Comparison of ENCODE assay signal across 10 mouse cellular contexts in the genomic region with DNA sequence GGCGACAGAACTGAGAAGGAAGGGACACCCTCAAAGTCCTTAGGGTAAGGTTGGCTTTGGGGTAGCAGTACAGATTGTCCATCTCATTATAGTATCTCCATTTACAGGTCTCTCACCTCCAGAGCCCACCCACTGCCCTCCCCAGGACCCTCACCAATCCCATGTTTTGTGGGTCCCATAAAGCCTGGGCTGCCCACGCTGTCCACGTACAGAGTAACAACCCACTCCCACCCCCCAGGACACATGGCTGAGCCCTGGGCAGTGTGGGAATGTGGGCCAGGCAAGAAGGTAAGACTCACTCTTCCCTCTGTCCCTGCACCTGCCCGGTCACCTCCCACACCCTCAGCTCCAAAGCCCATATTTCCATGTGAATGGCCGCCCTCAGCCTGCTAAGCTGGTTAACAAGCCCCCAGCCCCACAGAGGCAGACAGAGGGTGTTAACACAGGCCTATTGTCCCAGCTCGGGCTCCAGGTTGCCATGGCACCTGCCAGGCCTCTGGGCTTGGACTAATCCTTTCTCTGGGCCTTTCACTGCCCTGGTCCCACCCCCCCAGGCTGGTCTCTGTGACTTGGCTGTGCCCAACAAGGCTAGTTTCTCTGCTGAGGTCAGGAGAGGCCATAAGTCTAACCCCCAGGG. TPM values are rescaled to one million over a fixed set of nuclear protein-coding genes. Genes with fewer than 3 reads are reported as not detected.
DNase-seq lines count a peak whose midpoint lies in the region; ATAC-seq and TF ChIP-seq lines count a peak whose summit lies in the region.
"Had no signal": no experiment of that assay in that cellular context is flagged by ENCODE, and none has a peak within 500 bp of the region (broad histone marks: within the 10 kb centered on the region; RNA-seq: fewer than 3 reads in every experiment).

No protein-coding gene starts in this region.

- no peak overlapping the region for H3K4me3 ChIP-seq in forebrain, embryonic 12.5 days (replicated peaks)
- H3K4me3 ChIP-seq in limb, embryonic 12.5 days (replicated peaks) = no peak overlapping the region
- no peak overlapping the region for H3K4me3 ChIP-seq in neural tube, embryonic 14.5 days (ENCODE audit: low read depth, low read length)
- H3K4me3 ChIP-seq in layer of hippocampus, adult 2 months = no peak overlapping the region
- H3K4me3 ChIP-seq: heart, embryonic 12.5 days; liver, embryonic 13.5 days had no signal

- intact Hi-C loops in left cerebral cortex, postnatal 4 days (cut with DNase I) = no loop called here

- no peaks in the 10 kb centered on the region for H3K27me3 ChIP-seq in forebrain, embryonic 12.5 days
- no peaks in the 10 kb centered on the region for H3K27me3 ChIP-seq in limb, embryonic 12.5 days
- H3K27me3 ChIP-seq in neural tube, embryonic 14.5 days (ENCODE audit: control insufficient read depth, insufficient read depth, low read length) = no peaks in the 10 kb centered on the region

- ATAC-seq in forebrain, embryonic 12.5 days (ENCODE audit: low FRiP score) = peak; percentile 84
- ATAC-seq in limb, embryonic 12.5 days (ENCODE audit: insufficient number of reproducible peaks, insufficient read depth, low FRiP score, low TSS enrichment, low read depth) = 0 out of 2 replicates have a peak, but pooled peaks have one; percentile 32
- peak; percentile 79; the same call in 1 of the 2 replicates for ATAC-seq in neural tube, embryonic 14.5 days (ENCODE audit: low read depth)

- peak overlapping the region; percentile 13 for H3K4me2 ChIP-seq in forebrain, embryonic 12.5 days
- peak overlapping the region; percentile 16; the same call in 1 of the 2 replicates for H3K4me2 ChIP-seq in limb, embryonic 12.5 days
- no peak overlapping the region for H3K4me2 ChIP-seq in neural tube, embryonic 14.5 days (ENCODE audit: low read depth, low read length)
- H3K4me2 ChIP-seq: heart, embryonic 12.5 days; liver, embryonic 13.5 days had no signal

- TF ChIP-seq CTCF in layer of hippocampus, adult 2 months (conservative IDR thresholded peaks at IDR 0.05) = no peak

- H3K9me3 ChIP-seq in forebrain, embryonic 12.5 days = no peaks in the 10 kb centered on the region
- H3K9me3 ChIP-seq in limb, embryonic 12.5 days = no peaks in the 10 kb centered on the region
- no peaks in the 10 kb centered on the region for H3K9me3 ChIP-seq in neural tube, embryonic 14.5 days (ENCODE audit: control insufficient read depth, low read length)
- H3K9me3 ChIP-seq: heart, embryonic 12.5 days; liver, embryonic 13.5 days had no signal

- H3K9ac ChIP-seq in forebrain, embryonic 12.5 days = peak overlapping the region; percentile 38; the same call in 1 of the 2 replicates
- no peak overlapping the region for H3K9ac ChIP-seq in limb, embryonic 12.5 days (replicated peaks)
- H3K9ac ChIP-seq in neural tube, embryonic 14.5 days (replicated peaks; ENCODE audit: low read depth, low read length) = no peak overlapping the region
- H3K9ac ChIP-seq: heart, embryonic 12.5 days; liver, embryonic 13.5 days had no signal

- peaks cover 67% of the 10 kb centered on the region for H3K4me1 ChIP-seq in forebrain, embryonic 12.5 days
- H3K4me1 ChIP-seq in limb, embryonic 12.5 days (replicated peaks) = peaks cover 54% of the 10 kb centered on the region
- peaks cover 21% of the 10 kb centered on the region; the same call in 1 of the 2 replicates for H3K4me1 ChIP-seq in neural tube, embryonic 14.5 days (ENCODE audit: control insufficient read depth, insufficient read depth, low read length)
- H3K4me1 ChIP-seq: liver, embryonic 13.5 days had no signal

- WGBS in forebrain, embryonic 12.5 days = 5% methylated on average over 6 of the region's 6 CpGs
- 31% methylated on average over 6 of the region's 6 CpGs for WGBS in limb, embryonic 12.5 days
- 9% methylated on average over 6 of the region's 6 CpGs for WGBS in neural tube, embryonic 14.5 days

- H3K36me3 ChIP-seq in forebrain, embryonic 12.5 days (replicated peaks) = no peaks in the 10 kb centered on the region
- no peaks in the 10 kb centered on the region for H3K36me3 ChIP-seq in limb, embryonic 12.5 days
- H3K36me3 ChIP-seq in neural tube, embryonic 14.5 days (ENCODE audit: control insufficient read depth, insufficient read depth, low read length) = no peaks in the 10 kb centered on the region
- H3K36me3 ChIP-seq: heart, embryonic 12.5 days; liver, embryonic 13.5 days had no signal

- H3K27ac ChIP-seq in forebrain, embryonic 12.5 days = peak overlapping the region; percentile 93
- H3K27ac ChIP-seq in limb, embryonic 12.5 days = peak overlapping the region; percentile 79
- peak overlapping the region; percentile 44 for H3K27ac ChIP-seq in neural tube, embryonic 14.5 days (ENCODE audit: low read depth, low read length)
- no peak overlapping the region for H3K27ac ChIP-seq in layer of hippocampus, adult 2 months
- H3K27ac ChIP-seq: liver, embryonic 13.5 days had no signal

- DNase-seq in left cerebral cortex, postnatal 4 days = peak; percentile 35
- no peak for DNase-seq in left cerebral cortex, adult 8-10 months (ENCODE audit: low spot score in 2 of 2)
- DNase-seq in cerebellum, adult 18-20 months = no peak
- no peak for DNase-seq in thymus, postnatal 14 days
- no peak for DNase-seq in layer of hippocampus, adult 2 months (ENCODE audit: low spot score in 2 of 2)
- DNase-seq: liver, embryonic 13.5 days had no signal

RNA-seq across cellular contexts. Expression of a gene that starts 19.0 kb away (rescaled TPM):
- not detected for total RNA-seq in left cerebral cortex, postnatal 4 days (2021)
- total RNA-seq in left cerebral cortex, adult 8-10 months (2022) = 1 to 10 TPM in 1 of 4 experiments, under 1 TPM in 2, not detected in 1; 0.80 to 1.3 (median 0.93) TPM
- polyA plus RNA-seq in forebrain, embryonic 12.5 days (2016; fragmentation: Nextera tagmentation; extraction: Ambion mirVana) = not detected in 2 replicates
- polyA plus RNA-seq in limb, embryonic 12.5 days (2016; fragmentation: Nextera tagmentation; extraction: Ambion mirVana) = 0.36 TPM in 1 of 2 replicates, not detected in the other
- not detected in 2 replicates for polyA plus RNA-seq in neural tube, embryonic 14.5 days (2014; fragmentation: Nextera tagmentation; extraction: Ambion mirVana)
- not detected for total RNA-seq in layer of hippocampus, adult 2 months (2021)

RNA-seq across cellular contexts. Expression of a gene that starts 23.3 kb away (rescaled TPM):
- 10 to 100 TPM; 19.7 to 20.7 TPM for total RNA-seq in left cerebral cortex, postnatal 4 days (2021)
- 10 to 100 TPM; 19.9 to 24.1 (median 22.3) TPM for total RNA-seq in left cerebral cortex, adult 8-10 months (2022)
- 30.9 and 32.8 TPM in 2 replicates for polyA plus RNA-seq in forebrain, embryonic 12.5 days (2016; fragmentation: Nextera tagmentation; extraction: Ambion mirVana)
- 10.3 and 10.8 TPM in 2 replicates for polyA plus RNA-seq in limb, embryonic 12.5 days (2016; fragmentation: Nextera tagmentation; extraction: Ambion mirVana)
- 17.7 and 18.2 TPM in 2 replicates for polyA plus RNA-seq in neural tube, embryonic 14.5 days (2014; fragmentation: Nextera tagmentation; extraction: Ambion mirVana)
- 10 to 100 TPM; 23.9 to 24.8 TPM for total RNA-seq in layer of hippocampus, adult 2 months (2021)

Comparison
In these comparisons a context has a peak if more than half of its experiments do, and no peak if none do; other contexts are left out.
1. ATAC-seq: peak in every context shown above with its lines; median percentile 84 in forebrain, embryonic 12.5 days; 79 in neural tube, embryonic 14.5 days; 32 in limb, embryonic 12.5 days.